Mouse (Mus musculus): ENCODE measurements around the gene Ripply2.

GRCm38 (mm10) chr9:87027423-87028084, 12.2 kb downstream of the Ripply2 start:
- TF ChIP-seq POLR2A (IDR thresholded peaks at IDR 0.05; ENCODE audit: insufficient read length, low read depth) (no peak), TCF12 (IDR thresholded peaks at IDR 0.05; ENCODE audit: insufficient read depth, poor library complexity, severe bottlenecking) (no peak), TCF3 (IDR thresholded peaks at IDR 0.05; ENCODE audit: insufficient read length, low read depth) (no peak), REST (IDR thresholded peaks at IDR 0.05; ENCODE audit: insufficient read depth, insufficient read length) (no peak), POLR2AphosphoS2 (IDR thresholded peaks at IDR 0.05; ENCODE audit: insufficient read length, low read depth) (no peak), MAX (IDR thresholded peaks at IDR 0.05; ENCODE audit: low read depth) (no peak), E2F4 (IDR thresholded peaks at IDR 0.05; ENCODE audit: insufficient read depth) (no peak), USF1 (IDR thresholded peaks at IDR 0.05; ENCODE audit: low read depth) (no peak), CEBPB (IDR thresholded peaks at IDR 0.05; ENCODE audit: insufficient read depth, poor library complexity, severe bottlenecking) (no peak)

Data from myocyte (in vitro differentiated cells).